Mouse (Mus musculus): Measurements from ENCODE around the gene Klc2. TPM values are rescaled to one million over a fixed set of nuclear protein-coding genes. Genes with fewer than 3 reads are reported as not detected.

Gene Klc2
- total RNA-seq, 2 experiments from 2014 or later, result 170 to 176 TPM

Other genes starting within 250 kb of the Klc2 start
- 1 to 10 TPM; 1.9 to 2.1 TPM for gene Actn3, start 240.7 kb downstream of the Klc2 start, total RNA-seq (2021)
- 10 to 100 TPM; 23.5 to 26.3 TPM for gene Zdhhc24, start 239.9 kb downstream of the Klc2 start, total RNA-seq (2021)
- 10 to 100 TPM; 31.3 to 34.8 TPM for gene Bbs1, start 211.9 kb downstream of the Klc2 start, total RNA-seq (2021)
- 10 to 100 TPM; 62.0 to 62.7 TPM for gene Dpp3, start 190.3 kb downstream of the Klc2 start, total RNA-seq (2021)
- 10 to 100 TPM; 18.0 to 18.4 TPM for gene Peli3, start 175.4 kb downstream of the Klc2 start, total RNA-seq (2021)
- 10 to 100 TPM; 62.7 to 68.8 TPM for gene Mrpl11, start 156.4 kb downstream of the Klc2 start, total RNA-seq (2021)
- gene Npas4, start 128.2 kb downstream of the Klc2 start, total RNA-seq (2021), result 1 to 10 TPM; 4.8 to 5.0 TPM
- gene Slc29a2, start 94.7 kb downstream of the Klc2 start, total RNA-seq (2021), result 10 to 100 TPM; 21.0 to 21.9 TPM
- gene B4gat1, start 79.7 kb downstream of the Klc2 start, total RNA-seq (2021), result 100 to 1,000 TPM; 125 to 126 TPM
- 1 to 10 TPM; 3.4 to 6.9 TPM for gene AC124502.3, start 79.7 kb downstream of the Klc2 start, total RNA-seq (2021)
- 10 to 100 TPM in 1 of 2 experiments, 1 to 10 TPM in 1; 8.7 to 11.9 TPM for gene Brms1, start 77.2 kb downstream of the Klc2 start, total RNA-seq (2021)
- gene Rin1, start 68.1 kb downstream of the Klc2 start, total RNA-seq (2021), result 10 to 100 TPM; 26.4 to 26.6 TPM
- gene Cd248, start 50.5 kb downstream of the Klc2 start, total RNA-seq (2021), result 10 to 100 TPM in 1 of 2 experiments, 1 to 10 TPM in 1; 9.9 to 10.2 TPM
- gene Tmem151a, start 33.0 kb downstream of the Klc2 start, total RNA-seq (2021), result 10 to 100 TPM; 96.6 to 98.0 TPM
- 10 to 100 TPM; 24.7 to 29.9 TPM for gene Yif1a, start 30.0 kb downstream of the Klc2 start, total RNA-seq (2021)
- gene Cnih2, start 20.0 kb downstream of the Klc2 start, total RNA-seq (2021), result 100 to 1,000 TPM; 743 to 783 TPM
- 100 to 1,000 TPM; 163 to 166 TPM for gene Rab1b, start 11.5 kb downstream of the Klc2 start, total RNA-seq (2021)
- gene Pacs1, start 154.6 kb upstream of the Klc2 start, total RNA-seq (2021), result 10 to 100 TPM; 71.2 to 73.5 TPM
- gene Sf3b2, start 176.9 kb upstream of the Klc2 start, total RNA-seq (2021), result 100 to 1,000 TPM; 197 to 198 TPM
- gene Gal3st3, start 179.8 kb upstream of the Klc2 start, total RNA-seq (2021), result 100 to 1,000 TPM; 104 to 111 TPM
- gene Catsper1, start 217.2 kb upstream of the Klc2 start, total RNA-seq (2021), result not detected
- gene Cst6, start 231.0 kb upstream of the Klc2 start, total RNA-seq (2021), result 1 to 10 TPM; 5.4 to 7.4 TPM
- 10 to 100 TPM; 25.9 to 28.3 TPM for gene Eif1ad, start 248.2 kb upstream of the Klc2 start, total RNA-seq (2021)
- 100 to 1,000 TPM; 110 to 114 TPM for gene Banf1, start 248.6 kb upstream of the Klc2 start, total RNA-seq (2021)

All from layer of hippocampus, postnatal 10 days (tissue).